Mouse (Mus musculus) cerebellum, postnatal 36 days (tissue): ENCODE results near the gene Ubl4b.

Experiments used
- DNase-seq, 2 experiments: peaks; one replicate each; pipeline ENCODE4 v3.0.0; 2021 to 2022; ENCODE audit warnings: mixed read lengths in 2 of 2

Ubl4b gene

GRCm38 (mm10) chr3:107517631-107518108 lies 37.2 kb downstream of the Ubl4b start, which contains the start of gene Slc6a17:
Slc6a17 (minus strand) TSS chr3:107518018.
- DNase-seq = peak; percentile 87 to 90

DNA sequence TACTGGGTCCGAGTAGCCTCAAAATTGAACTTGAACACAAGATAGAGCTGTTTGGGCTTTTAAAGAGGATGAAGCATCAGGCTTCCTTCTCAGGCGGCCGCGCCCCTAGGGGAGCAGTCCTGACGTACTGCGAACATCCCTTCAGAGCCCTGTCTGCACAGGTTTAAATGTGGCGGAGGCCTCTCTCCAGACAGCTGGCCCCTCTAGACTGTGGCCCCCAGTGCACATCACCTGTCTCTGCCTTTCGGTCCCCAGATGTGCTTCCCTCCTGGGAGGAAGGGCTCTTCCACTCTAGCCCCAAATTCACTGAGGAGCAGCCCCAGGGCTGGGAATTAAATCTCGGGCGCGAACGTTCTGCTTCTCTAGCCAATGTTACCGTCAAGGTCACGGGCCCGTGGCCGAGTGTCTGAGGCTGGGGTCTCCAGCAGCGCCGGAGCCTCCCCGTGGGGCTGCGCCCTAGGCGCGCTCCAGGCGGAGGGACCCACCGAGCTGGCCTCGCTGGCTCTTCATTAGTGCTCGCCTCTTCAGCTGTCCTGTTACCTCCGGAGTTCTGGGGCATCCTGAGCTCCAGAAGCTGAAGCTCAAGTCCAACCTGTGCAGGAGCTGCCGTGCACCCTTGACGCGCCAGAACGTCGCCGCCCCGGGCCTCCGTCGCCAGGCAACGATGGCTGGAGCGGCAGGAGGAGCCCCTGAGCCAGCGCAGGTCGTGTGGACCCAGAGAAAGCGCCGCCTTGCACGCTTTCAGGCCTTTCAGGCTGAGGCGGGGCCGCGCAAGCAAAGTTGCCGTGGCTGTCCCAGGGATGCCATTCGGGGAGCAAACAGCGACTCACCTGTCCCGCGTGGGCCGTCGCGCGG lies 37.9 kb downstream of the Ubl4b start:
- DNase-seq = peak; percentile 63 to 66

DNA sequence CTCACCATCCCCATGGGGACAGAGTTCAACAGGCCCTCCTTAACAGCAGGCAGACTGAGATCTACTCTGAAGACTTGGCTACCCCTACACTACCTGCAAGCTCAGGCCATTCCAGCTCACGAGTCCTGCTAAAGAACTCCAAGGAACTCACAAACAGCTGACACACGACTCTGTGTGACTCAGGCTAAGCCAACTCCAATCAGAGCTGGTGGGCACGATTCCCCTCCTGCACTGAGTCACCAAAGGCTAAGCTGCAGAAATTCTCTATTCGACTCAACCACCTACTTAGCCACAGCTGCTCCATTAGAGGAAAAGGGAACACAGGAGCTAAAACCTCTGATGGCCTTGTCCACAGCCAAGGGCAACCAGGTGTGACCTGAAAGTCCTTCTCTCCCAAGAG lies 38.9 kb downstream of the Ubl4b start:
- DNase-seq = no peak

DNA sequence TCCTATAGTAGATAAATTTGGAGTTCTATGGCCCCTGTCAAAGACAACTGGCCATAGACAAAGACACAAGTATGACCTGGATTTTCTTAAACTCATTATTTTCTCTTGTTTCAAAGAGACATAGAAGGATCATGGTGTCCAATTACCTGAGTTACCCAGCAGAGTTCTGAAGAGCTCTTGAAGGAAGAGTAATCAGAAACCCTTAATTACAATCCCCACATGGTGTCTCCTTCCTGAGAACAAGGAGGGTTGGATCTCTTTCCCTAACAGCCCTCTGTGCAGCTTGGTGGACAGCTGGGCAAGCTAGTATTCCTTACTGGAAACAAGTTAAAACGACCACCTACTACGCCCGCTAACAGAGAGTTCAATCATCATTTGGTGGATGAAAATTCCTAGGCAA lies 43.5 kb downstream of the Ubl4b start:
- no peak for DNase-seq

DNA sequence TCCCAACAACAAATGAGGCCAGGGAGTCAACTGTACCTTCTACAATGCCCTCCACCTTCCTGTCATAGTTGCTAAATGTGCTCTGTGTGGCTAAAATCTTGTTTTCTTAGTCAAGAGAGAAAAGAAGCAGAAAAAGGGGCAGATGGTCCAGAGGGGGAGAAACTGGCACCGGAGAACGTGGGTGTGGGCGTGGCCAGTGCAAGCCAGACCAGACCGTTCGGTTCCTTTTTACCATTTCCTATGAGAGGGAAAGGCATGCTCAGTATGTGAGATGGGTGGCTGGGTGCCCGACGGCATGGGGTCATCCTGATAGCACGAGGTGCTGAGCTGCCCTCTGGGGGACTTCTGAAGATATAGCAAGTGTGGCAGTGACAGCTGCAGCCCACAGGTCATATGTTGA lies 46.2 kb downstream of the Ubl4b start:
- DNase-seq = peak in 1 of 2 experiments; percentile 53

DNA sequence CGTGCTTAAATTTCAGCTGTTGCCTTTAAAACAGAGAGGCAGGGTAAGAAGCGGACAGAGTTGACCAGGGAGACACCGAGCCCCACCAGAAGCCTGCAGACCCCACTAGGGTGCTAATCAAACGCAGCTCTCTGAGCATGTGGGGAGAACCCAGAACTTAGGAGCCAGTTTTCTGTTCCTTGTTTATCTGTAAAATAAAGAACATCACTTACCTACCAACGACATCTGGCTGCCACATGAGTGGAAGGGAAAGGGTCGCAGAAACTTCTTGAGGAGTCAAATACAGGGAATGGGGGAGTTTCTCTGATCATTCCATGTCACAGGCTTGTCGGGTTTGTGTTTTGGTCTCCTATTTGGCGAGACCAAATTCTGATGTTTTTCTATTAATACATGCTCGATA lies 46.9 kb downstream of the Ubl4b start:
- no peak for DNase-seq

- no peak for DNase-seq
Observed at GRCm38 (mm10) chr3:107506531-107506930, 48.3 kb downstream of the Ubl4b start.

DNA sequence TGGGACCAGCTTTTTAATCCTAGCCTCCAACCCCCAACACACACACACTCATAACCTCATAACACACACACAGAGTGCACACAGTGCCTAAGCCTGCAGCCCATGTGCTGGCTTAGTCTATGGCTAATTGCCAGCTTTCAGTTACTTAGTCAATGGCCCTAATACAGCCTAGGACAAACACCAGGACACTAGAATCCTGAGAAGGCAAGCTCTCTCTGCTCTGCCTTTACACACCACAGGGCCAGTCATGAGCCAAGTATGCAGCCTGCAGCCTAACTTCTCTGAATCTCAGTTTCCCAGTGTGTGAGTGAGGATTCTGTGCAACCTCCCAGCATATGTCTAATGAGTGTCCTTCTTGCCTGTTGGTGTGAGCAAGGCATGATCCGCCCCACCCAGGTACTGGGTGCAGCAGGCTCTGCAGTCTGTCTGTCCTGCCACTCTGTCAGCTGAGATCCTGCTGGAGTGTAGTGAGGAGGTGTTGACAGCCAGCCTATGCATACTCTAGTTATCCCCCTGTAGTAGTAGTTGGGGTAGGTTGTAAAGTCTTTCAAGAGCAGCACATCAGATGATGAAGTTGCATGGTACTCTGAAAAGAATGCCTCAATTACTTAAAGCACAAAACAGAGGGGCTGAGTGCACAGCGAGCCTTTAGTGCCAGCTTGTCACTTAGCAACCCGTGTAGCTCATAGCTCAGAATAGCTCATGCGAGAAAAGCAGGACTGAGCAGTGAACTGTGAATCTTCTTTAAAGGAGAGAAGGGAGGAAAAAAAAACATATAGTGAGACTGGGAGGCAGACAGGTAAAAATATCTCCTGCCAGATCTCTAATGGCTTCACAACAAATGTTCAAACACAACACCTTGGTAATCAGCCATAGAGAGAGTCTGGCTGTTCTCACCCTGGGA lies 49.2 kb downstream of the Ubl4b start:
- no peak for DNase-seq

DNA sequence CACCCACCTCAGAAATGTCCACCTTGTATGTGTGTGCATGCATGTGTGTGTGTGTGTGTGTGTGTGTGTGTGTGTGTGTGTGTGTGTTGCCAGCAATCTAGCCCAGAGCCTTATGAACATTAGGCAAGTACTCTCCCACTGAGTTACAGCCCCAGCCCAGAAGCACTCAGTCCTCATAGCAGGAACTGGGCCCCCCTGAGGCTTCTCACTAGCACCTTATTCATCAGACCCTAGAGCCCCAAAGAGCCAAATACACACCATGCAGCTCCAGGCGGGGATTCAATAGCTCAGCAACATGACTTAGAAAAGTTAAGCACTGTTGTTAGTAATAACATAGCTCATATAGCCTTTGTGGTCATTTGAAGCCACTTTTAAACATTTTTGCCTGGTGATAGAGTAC lies 50.3 kb downstream of the Ubl4b start:
- peak in 1 of 2 experiments; percentile 7 for DNase-seq

DNA sequence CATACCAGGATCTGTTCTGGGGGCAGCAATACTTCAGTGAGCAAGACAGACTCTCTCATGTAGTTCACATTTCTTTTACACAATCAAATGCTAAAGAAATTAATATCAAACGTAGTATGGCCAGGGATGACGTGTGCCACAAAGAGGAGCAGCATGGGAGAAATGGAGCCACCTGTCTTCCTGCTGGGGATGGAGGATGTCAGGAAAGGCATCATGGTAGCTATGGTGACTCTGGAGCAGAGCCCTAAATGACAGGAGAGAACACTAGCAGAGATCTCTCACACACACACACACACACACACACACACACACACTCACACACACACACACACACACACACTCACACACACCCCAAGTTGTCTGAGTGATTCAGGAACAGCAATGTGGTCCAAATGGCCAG lies 51.2 kb downstream of the Ubl4b start:
- DNase-seq = peak in 1 of 2 experiments; percentile 23
